Mouse (Mus musculus) bone marrow macrophage, adult 2 months (primary cell): ENCODE measurements around the gene Zfp787.

Source experiments
- CTCF ChIP-seq: IDR thresholded peaks from 2 replicates; pipeline ENCODE4 v1.5.1; 2012; ENCODE audit warnings: low read depth, mild to moderate bottlenecking, low read length, moderate library complexity
- POLR2A ChIP-seq: IDR thresholded peaks from 2 replicates; pipeline ENCODE4 v1.6.1; 2012; ENCODE audit warnings: mild to moderate bottlenecking, low read depth, low read length, borderline replicate concordance

GRCm38 (mm10) chr7:6171444-6172005 is 15.7 kb upstream of the Zfp787 start:
- TF ChIP-seq CTCF (peak; percentile 47), POLR2A (no peak)
